Mouse (Mus musculus) right cerebral cortex, adult 2 months (tissue): Measurements from ENCODE around the gene Zmiz1.

Experiments
- DNase-seq, 2 experiments: peaks; one replicate each; pipeline ENCODE4 v3.0.0; 2021 to 2022; ENCODE audit warnings: low spot score in 2 of 2

The Zmiz1 gene

GRCm38 (mm10) chr14:25591000-25591399 is 132.0 kb downstream of the Zmiz1 start:
- no peak for DNase-seq

DNA sequence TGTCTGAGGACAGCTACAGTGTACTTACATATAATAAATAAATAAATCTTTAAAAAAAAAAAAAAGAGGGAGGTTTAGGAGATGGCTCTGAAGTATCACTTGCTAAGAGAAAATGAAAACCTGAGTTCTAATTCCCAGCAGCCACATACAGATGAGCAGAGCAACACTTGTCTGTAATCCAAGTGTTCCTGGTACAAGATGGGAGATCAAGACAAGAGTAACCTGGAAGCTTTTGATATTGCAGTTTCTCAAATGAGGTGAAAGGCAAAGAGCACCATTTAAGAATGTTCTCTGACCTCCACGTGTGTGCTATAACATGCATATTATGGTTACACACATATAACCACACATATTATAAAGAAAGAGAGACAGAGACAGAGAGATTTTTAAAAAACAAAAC is 132.4 kb downstream of the Zmiz1 start:
- DNase-seq, result no peak

DNA sequence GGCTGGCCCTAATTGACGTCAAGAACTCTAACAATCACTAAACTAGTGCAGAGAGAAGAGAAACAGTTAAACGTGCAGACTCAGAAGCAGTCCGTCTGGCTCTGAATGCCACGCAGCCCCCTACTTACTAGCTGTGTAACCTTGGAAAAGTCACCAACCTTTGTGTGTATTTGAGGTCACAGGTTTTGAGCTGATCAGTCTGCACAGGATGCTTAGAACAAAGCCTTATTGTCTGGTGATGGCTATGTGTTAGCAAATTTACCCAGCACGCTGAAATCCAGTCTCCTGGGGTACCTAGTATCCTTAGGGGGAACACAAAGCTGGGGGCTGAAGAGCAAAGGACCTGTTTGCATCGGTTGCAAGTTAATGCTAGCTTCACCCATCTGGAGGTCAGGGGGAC is 133.5 kb downstream of the Zmiz1 start:
- no peak for DNase-seq

GRCm38 (mm10) chr14:25593876-25594275 is 134.9 kb downstream of the Zmiz1 start:
- DNase-seq, result no peak

DNA sequence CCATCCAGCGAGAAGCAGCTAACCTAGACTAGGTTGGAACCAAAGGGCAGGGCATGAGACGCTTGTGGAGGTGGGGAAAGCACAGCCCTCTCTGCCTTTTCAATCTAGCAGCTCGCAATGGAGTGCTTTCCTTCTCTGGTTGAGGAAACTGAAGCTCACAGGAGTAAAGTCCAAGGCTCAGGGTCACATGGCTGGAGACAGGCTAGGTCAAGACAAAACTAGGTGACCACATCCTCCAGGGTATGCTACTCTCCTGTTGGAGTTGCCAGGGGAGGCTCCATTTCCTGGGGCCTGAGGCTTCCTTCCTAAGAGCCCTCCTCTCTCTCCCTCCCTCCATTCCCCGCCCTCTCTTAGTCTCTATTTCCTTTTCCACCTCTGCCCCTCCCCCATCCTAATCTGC is 135.6 kb downstream of the Zmiz1 start:
- no peak for DNase-seq

- DNase-seq, result no peak
Measured at GRCm38 (mm10) chr14:25598960-25599359, 140.0 kb downstream of the Zmiz1 start.

- DNase-seq, result no peak
Measured at GRCm38 (mm10) chr14:25599934-25600333, 140.9 kb downstream of the Zmiz1 start.

GRCm38 (mm10) chr14:25600358-25600757 is 141.4 kb downstream of the Zmiz1 start:
- no peak for DNase-seq

DNA sequence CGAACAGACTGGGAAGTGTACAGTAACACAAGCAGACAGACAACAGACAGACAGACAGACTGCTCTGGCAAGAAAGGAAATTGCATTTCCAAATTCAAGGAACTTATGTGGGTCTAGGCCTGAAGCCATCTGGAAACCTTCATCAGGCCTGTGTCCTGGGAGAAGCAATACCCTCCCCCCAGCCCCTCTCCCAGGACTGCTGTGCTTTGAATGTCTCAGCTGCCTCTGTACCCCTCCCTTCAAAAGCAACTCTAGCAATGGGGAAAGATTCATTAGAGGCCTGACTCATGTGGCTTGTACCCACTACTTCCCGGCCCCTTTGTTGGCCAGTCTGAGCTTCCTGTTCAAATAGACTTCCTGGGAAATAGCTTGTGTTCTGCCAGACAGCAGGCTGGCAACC is 142.0 kb downstream of the Zmiz1 start:
- no peak for DNase-seq

GRCm38 (mm10) chr14:25602018-25602417 is 143.0 kb downstream of the Zmiz1 start:
- no peak for DNase-seq

GRCm38 (mm10) chr14:25604395-25605142 is 145.6 kb downstream of the Zmiz1 start:
- DNase-seq, result no peak

DNA sequence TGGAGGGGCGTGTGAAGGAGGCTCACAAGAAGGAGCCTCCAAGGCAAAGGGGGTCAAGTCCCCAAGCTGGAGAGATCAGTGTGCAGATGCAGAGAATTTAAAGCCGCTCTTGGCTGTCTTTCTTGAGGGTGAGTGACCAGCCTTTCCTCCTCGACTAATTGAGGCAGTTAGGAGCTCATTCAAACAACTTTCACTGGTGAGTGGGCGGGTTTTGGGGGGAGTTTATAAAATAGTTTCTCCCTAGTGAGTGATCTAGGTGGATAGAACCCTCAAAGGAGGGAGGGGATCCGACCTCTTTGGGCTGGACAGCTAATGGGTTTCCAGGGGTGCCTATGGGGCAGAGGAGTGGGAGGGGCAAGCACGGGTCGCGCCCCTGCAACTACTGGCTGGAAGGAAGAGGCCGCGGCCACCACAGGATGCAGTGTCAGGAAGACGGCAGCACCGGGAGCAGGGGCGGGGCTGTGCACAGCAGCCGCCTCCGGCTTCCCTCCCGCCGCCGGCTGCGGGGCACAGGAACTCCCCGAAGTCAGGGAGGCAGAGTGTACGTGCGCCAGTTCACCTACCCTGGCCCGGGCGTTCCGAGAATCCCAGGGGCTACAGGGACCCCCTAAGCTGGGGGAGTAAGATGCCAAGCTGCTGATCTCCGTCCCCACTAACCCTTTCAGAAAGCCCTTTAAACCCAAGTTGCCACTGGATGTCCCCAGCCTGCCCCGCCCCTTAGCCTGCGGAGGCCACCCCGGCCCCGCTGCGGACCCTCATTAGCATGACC is 147.6 kb downstream of the Zmiz1 start:
- DNase-seq, result no peak

DNA sequence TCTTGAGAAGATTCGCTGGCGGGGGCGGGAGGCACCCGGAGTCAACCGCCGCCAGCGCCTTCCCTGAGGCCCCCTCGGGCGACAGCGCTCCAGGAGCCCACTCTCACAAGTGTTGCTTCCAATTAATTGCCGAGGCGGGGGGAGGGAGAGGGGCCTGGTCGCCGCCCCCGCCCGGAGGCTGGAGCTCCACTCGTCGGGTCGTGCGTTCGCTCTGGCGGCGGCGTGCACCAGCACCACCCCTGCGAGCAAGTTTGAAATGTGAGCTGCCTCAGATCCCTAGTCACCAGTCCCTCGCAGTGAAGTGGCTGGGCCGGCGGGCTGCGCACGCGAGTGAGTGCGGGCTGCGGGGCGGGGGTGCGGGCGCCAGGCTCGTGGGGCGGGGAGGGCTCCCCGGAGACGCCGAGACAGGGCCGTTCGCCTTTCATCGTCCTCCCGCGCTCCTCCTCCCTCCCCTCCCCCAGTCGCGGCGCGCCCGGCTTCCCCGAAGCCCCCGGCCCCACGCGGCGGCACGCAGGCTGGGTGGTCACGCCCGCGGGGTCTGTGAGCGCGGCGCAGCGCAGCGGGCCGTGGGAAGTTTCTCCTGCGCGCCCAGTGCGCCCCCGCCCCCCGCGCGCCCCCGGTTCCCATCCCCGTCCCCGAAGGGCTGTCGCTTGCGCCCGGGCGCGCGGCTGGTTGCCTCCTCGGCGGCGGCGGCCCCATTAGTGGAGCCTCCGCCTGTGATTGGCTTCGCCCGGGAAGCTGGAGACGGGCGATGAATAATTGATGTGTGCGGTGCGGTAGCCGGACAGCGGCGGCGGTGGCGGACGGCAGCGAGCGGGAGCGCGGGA is 148.4 kb downstream of the Zmiz1 start:
- peak; percentile 63 to 65 for DNase-seq

DNA sequence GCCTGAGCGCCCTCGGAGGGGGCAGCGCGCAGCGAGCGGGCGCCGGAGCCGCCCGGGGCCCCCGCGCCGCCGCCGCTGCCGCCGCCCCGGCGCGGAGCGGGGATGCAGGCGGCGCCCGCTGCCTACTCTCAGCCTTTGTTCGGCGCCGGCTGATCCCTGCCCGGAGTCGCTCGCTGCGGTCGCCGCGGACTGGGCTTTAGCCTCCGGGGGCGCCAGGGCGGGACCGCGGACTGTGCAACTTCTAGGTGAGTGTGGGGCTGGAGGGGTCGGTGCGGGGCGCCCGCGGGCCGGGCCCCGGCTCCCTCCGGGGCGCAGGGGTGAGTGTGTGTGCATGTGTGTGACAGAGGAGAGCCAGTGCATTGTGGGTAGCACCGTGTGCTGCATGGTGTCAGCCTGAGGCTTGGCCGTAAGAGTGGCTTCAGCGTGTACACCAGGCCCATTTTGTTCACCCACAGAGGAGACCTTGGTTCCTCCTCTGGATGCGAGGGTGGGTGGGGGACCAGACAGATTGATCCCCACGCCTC is 149.0 kb downstream of the Zmiz1 start:
- DNase-seq, result peak; percentile 53 to 69

DNA sequence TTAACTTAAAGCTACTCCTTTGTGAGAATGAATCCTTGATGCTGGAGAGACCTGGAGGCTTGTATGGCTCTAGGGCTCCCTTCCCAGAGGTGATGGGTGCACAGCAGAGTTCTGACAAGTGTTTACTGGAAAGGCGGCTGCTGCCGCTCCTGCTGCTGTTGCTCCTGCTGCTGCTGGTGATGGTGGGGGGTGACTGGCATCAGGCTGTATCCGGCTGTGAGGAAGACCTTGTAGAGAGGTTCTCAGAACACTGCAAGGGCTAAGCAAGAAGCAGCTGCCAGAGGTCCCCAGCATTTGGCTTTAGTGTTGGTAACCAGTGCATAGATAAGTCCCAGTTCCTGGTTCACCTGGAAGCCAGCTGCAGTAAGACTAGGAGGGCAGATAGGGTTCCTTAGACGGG is 149.6 kb downstream of the Zmiz1 start:
- no peak for DNase-seq

DNA sequence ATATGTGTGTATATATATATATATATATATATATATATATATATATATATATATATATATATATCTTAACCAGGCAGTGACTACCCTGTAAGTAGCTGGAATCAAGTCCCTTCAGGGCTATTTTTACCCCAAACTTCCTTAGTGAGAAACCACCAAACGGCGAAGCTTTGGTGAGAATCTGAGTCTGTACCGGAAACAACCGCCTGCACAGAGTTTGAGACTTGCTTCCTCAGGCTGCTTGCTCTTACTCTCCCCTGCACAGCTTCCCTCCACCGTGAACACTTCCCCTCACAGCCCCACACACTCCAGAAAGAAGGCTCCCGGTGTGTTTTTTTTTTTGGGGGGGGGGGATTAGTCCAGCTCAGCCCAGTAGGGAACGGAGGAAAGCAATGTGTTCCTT is 150.4 kb downstream of the Zmiz1 start:
- DNase-seq, result peak in 1 of 2 experiments; percentile 57

GRCm38 (mm10) chr14:25610396-25611158 is 151.6 kb downstream of the Zmiz1 start:
- DNase-seq, result no peak

- DNase-seq, result no peak
Measured at GRCm38 (mm10) chr14:25611159-25611697, 152.2 kb downstream of the Zmiz1 start.

DNA sequence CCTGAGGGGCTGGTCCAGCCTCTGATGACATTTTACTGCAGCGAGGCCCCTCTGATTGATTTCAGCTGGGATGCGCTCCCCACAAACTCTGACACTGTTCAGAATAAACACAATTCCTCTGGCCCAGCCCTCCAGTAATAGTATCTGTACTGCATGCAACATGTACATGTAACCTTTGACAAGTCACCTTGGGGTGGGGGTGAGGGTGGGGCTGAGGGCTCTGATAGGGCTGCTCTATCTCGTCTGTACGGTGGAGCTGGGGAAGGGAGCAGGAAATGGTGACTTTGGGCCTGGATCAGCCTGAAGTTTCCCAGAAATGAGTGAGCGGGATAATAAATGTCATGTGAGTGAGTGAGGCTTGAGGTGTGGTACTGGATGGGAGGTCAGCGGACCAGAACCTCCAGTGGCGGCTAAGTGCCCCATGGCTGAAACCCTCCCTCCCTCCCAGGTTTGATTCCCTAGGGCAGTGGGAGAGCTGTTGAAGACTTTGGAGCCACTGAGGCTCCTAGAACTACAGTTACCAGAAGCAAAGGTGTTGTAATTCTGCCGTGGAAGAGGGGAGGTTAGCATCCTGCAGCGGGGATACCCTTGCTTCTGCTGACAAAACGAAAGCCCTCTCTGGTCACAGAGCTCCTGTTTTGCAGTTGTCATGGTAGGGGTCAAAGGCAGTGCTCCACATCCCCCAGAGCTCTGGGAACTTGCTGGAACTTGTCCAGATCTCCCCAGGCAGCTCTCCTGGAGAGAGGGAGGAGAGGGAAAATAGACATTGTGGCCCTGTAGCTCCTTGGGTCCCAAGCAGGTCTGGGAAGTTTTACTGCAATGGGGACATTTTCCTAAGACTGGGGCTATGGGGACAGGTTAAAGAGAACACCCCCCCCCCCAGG is 153.1 kb downstream of the Zmiz1 start:
- DNase-seq, result no peak

DNA sequence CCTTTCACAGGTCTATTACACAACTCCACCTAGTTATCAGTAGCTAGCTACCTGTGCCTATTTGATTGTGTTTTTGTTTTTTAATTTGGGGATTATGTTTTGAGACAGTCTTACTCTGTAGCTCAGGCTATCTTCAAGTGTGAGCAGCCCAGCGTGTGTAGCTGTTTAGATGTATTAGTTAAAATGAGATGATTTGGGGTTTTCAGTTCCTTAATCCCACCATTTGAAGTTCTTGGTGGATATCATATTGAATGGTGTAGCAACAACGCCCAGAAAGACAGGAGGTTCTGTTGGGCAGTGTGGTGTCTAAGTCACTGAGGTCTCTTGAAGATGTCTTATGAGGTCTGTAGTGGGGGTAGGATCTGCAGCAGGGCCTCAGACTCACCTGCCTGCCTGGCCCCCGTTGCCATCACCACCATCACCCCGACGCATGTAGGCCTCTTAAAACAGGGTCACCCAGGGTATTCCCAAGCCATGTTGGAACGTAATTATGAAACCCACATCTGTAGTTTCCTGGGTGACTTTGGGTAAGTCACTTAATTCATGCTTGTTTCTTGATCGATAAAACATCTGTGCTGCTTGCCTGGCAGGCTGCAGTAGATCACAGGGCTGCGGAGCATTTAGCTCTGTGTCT is 155.1 kb downstream of the Zmiz1 start:
- no peak for DNase-seq
